Mouse (Mus musculus) kidney, adult 18-20 months (tissue): ENCODE data around the gene Faim2.

ENCODE experiments used
- DNase-seq: peaks from one replicate; pipeline ENCODE4 v3.0.0; 2021

Faim2 gene

DNA sequence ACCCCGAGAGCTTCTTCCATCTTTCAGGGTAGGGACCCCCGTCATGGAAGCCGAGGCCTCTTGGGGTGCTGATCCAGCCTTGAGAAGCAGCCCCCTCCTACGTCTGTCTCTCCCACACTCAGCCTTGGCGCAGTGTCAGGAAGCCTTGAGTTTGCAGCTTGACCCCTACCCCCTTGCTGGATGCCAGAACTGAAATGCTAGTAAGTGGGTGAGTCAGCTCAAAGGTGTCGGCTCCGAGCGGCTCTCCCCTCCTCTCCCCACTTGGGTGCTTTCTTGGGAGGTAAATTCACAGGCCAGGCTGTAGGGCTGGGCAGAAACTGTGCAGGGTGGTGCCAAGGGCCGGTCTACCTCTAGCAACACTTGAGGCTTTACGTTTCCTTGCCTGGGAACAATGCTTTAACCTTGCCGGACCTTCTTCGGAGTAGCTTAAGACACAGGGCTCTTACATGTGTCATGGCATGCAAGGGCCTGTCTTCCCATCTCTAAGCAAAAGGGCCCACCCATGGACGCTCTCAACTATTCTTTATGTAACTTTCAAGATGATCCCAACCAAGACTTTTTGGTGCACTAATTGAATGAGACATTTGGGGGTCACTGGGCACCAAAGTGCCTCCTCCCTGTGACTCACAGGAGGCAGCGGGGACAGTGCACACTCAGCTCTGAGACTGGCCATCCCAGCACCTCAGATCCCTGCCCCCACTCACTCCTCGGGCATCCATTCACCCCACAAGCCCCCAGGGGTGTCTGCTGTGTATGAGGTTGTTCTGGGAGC is 22.5 kb downstream of the Faim2 start:
- DNase-seq, result no peak

DNA sequence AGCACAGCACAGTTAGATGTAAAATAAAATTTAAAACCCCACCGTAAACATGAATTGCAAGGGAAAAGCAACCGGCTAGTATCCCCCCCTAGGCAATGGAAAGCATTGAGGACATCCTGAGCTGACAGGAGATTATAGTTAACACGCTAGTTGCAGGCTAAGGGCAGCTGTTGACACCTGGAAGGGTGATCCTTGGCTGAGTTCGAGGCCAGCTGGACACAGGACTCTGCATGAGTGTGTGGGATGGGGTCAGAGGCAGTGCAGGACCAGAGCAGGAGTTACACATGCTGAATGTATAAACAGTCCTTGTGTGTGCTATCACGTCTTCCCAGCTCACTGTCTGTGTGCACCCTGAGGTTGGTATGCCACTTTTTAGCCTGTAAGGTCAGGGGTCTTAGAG is 24.7 kb downstream of the Faim2 start:
- no peak for DNase-seq

DNA sequence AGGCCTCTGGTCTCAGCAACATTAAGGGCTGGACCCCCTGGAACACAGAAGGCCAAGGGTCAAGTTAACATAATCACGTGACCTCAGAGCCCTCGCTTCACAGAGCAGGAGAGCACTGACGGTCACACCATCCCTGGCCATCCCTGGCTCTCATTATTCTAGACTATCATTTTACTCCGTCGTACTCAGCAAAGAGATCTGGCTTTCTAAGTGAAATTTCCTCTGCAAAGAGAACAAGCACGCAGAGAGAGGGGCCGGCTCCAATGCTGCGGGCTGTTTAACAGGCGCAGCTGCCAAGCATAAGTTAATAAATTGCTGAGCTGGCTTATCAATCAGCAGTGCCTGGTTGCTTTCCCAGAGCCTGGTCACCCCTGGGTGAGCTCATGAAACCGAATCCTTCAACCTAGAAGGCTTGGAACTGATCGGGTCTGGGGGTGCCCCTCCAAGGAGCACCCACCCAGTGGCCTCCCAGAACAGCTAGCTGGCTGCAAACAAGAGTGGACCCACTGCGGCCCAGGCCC is 25.6 kb downstream of the Faim2 start:
- peak; percentile 52 for DNase-seq

DNA sequence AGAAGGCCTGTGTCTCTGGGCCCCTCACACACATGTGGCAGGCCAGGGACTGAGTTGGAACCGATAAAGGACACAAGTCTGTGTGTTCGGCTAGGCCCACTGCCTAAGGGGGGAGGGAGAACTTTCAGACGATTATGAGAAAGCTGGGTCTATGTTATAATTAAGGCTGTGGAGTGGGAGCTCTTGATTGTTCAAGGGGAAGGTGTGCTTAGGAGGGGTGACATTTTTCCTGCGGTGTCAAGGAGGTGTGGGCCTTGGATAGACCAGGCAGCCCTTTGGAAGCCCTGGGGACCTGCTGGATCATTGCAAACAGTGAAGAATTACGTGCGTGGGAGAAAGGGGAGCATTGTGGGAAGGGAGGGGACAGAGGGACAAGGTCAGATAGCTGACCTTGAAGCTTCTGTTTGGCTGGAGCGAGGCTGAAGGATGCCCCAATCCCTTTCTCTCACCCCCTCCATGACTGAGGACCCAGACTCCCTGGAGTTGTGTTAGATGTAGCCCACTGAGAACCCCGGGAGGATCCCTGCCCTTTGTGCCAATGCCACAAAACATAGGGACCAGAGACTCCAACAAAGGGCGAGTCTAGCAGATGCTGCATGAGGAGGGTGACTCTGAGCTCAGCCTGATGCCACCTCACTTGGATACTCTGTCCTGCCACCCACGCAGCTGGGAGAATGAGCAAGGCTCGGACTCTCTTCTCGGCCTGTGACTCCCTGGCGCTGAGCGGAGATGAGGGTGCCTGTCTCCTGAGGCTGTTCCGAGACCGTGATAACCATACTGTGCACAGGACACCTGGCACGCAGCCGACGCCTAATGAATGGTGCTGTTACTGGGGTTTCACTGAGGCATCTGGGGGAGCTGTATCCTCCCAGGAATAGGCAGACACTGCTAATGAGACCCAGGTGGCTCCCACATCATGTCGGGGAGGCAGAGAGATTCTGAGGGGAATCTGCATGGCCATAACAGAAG is 26.4 kb downstream of the Faim2 start:
- peak; percentile 21 for DNase-seq

DNA sequence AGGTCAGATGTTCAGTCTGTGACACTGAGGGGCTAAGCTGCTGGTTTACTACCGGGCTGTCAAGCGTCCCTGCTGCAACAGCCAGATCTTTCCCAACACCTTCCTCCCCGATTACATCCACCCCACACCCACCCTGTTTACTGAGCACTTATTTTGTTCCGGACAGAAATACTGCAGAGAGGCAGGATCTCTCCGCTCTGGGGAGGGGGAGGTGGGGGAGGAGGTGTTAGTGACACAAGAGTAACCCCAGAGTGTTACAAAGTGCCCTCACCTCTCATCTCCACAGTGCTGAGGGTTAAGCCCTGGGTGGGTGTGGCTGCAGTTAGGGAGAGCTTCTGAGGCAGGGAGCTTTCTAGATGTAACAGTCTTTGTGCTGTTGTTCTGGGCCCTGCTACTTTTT is 27.6 kb downstream of the Faim2 start:
- DNase-seq, result no peak

DNA sequence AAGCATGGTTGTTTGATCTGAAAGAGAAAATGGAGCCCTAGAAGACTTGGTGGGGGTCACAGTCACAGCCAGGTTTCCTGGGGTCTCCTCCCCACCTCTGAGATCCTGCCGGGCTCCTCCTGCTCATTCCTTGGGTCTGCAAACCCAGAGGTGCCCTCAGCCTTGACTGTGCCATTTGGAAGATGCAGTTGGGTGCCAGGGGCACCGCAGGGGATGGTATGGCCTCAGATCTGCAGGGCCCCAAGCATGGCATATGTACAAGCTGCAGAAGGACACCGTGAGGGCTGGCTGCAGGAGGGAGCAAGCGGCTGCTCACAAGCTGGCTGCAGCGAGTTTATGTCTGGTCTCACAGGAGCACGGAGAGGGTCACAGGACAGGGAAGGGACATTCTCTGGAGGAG is 28.2 kb downstream of the Faim2 start:
- DNase-seq, result no peak

DNA sequence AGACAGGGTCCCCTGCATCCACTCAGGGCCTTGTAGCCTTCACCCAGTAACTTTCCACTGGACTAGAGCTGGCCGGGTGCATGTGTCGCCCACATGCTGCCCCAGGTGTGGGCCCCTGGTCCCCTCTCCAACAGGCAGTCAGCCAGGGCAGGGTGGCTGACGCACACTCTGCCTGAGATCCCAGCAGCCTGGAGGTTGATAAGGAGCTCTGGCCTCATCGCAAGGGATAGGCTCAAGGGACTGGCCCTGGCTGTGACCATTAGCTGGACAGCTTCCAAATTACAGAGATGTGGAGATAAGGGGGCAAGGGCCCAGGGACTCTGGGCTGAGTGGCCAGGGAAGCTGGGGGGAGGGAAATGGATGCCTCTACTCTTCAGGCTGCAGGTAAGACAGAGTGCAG is 29.2 kb downstream of the Faim2 start:
- DNase-seq, result peak; percentile 60

DNA sequence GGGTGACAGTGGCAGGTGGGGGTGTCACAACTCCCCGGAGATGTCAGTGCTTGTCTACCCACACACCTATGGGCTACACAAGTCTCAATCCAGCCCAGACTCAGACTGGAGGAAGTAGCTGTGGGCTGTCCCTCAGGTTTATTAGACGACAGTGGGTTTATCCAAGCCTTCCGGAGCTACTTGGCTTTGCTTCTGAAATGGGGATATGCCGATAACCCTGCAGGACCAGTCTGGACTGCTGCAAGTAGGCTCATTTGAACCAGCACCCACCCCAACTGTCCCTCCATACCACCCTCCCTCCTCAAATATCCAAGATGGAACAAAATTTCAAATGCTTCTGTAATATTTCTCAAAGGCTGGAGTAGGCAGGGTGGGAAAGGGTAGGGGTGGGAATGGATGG is 29.6 kb downstream of the Faim2 start:
- DNase-seq, result no peak

DNA sequence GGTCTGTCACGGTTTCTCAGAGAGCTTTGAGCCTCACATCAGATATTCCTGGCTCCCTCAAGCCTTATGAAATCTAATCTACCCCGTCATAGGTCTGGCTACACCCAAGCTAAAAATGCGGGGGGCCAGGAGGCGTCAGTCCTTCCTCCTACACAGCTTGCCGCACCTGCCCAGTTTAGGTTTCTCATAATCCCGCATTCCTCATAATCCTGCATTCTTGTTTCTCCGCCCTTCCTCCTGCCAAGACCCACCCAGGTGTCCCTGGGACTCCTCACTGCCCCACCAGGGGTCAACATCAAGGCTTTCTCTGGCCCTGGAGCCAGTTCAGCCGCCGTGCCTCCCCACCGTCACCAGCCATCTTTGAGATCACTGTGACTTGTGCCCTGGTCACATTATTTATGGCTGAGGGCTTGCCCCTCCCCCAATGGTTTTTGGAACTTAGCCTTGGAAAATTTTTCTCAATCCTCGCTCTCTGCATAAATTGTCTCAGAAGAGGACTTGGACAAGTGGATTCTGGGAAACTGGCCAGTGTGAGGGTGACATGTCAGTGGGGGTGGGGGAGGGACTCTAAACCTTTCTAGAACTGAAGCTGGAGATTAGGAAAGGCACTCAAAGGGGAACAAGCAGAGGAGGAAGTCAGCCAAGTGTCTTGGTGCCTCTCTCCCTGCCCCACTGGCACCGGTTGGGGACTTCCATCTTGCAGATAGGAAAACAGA is 30.3 kb downstream of the Faim2 start:
- DNase-seq, result peak; percentile 82

DNA sequence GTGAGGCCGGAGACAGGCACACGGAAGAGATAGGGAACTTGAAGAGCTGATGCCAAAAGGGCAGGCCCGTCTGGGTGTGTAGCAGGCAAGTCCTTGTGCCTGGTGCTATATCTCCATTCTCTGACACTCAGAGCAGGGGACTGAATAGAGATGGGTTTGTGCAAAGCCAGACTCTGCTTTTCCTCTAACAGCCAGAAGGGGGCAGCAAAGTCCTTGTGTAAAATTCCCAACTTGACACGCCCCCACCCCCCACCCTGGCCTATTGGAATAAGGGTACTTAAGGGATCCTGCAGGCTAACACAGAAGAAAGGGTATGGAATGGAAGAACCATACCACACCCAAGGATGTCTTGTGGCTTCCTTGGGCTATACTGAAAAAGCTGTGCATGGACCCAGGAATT is 30.9 kb downstream of the Faim2 start:
- DNase-seq, result peak; percentile 58

DNA sequence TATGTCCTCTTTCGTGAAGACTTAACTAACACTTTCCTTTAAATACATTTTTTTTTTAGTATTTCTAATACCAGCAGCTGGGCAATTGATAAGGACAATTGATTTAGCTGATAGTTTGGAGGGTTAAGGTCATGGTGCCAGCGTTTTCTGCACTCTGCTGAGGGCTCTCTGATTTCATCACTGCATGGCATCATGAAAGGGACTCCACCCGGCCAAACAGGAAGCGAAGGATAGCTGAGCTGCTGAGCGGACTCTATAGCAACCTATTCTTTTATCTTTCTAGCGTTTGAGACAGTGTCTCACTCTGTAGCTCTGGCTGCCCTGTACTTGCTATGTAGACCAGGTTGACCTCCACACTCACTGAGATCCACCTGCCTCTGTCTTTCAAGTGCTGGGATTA is 43.2 kb downstream of the Faim2 start:
- DNase-seq, result no peak

DNA sequence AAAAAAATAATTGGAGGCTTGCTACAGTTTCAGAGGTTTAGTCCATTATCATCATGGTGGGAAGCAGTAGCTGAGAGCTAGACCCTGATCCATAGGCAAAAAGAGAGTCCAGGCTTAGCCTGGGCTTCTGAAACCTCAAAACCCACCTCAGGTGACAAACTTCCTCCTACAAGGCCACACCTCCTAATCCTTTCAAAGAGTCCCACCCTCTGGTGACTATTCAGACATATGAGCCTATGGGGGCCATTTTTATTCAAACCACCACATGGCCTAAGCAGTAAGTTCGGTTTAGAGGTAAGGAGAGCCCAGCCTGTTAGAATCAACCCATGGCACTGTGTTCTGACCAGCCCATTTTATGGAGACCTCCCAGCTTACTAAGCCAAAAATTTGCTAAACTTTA is 52.2 kb downstream of the Faim2 start:
- no peak for DNase-seq

DNA sequence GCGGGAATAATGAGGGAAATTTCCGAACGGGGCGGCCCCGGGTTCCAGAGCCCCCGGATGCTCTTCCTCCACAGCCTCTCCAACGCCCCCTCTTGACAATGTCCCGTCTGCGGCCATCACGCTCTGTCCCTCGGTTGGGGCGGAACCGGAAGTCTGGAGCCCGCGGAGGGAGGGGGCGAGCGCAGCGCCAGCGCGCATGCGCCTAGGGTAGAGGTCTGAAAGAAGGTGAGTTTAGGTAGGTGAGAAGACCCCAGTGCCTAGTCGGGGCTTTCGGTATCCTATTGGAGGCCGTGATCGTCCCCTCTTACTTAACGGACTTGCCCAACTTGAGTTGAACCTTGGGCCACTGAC is 53.4 kb downstream of the Faim2 start, which contains the start of gene Bcdin3d:
Gene Bcdin3d (minus strand): TSS at position 155 of the 351 bp plus-strand sequence.
- DNase-seq, result peak; percentile 88

DNA sequence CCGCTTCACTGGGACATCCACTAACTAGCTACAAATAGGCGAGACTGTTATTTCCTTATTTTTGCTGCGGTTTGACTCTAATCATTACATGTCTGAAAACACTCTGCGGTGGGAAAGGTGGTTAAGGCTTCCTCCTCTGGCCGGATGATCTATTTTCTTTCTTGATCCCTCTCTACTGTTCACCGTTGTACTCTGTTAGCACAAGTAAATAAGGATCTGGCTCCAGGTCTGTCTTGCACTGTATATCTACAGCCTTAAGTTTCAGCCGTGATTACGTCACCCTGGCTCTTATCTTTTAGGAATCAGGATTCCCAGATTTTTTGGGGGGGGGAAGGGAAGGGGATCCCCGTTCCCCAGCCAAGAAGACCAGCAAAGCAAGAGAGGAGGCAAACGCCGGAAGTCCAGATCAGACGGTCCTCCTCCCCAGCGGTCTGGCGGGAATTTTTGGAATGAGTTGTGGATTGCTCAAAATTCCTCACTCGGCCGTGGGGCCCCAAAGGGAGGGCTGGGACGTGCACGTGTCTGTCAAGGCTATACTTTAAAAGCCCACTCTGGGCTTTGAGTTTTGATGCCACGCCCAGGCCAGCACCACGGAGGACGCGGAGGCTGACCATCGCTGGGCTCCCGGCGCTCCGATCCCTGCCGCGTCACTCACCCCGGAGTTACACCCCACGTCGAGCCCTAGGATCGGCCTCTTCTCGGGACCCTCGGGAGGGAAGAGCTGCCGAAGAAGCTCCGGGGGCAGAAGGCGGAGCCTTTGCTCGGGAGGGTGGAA is 54.0 kb downstream of the Faim2 start:
- peak; percentile 60 for DNase-seq

DNA sequence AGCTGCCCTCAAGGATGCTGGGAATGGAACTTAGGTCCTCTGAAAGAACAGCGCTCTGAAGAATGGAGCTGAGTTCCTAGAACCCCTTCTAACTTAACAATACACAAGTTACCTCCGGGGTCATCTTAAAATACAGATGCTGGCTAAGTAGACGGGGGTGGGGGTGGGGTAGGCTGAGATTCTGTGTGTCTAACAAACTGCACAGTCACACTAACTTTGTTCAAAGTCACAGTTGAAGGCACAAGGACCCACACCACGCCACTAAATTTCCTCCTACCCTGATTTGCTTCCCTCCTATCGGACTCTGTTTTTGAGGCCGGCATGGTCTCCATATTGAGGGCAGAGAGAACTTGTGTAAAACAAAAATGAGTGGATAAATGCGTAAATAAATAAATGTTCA is 55.0 kb downstream of the Faim2 start:
- no peak for DNase-seq

DNA sequence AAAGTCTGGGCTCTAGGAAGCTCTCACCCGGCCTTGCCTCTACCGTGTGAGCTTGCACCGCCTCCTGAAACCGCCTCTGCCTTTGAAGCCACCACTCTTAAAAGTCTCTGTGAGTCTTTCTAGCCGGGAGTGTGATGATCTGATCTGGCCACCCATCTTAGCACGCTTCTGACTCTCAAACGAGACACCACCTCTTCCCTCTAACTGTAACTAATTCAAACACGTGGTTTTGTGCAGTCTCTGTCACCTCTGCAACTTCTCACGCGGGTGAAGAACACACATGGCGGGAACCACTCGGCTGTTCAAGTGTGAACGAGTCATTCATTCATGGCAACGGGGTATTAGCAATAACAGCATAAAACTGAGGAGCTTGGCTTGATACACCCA is 56.3 kb downstream of the Faim2 start:
- DNase-seq, result no peak

DNA sequence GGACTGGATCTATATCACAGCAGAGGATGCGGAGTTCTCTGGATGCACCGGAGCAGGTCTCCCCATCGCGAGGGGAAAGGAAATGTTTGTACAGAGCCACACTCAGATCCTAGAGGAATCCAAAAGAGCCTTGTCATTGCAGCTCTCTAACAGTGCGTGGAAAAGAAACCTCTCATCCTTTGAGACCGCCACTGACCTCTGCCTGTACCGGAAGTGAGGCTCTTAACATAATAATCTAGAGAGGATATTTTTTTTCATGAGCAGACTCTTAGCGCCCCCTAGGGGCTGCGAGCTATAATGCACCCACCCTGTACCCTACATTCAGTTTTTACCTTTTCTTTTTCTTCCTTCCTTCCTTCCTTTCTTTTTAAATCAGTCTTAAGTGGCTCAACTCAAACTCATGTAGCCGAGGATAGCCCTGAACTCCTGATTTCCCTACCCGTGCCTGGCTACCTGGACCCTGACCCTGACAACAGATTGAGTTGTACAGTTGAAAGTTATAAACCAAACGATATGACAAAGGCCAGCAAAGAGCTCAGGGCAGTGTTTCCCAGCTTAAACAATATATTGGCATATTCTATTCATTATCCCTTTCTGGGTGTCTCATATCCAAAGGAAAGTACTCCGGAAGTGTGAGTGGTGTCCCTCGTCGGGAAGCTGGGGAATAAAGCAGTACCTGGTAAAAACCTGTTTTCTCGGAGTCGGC is 56.8 kb downstream of the Faim2 start:
- DNase-seq, result peak; percentile 66

DNA sequence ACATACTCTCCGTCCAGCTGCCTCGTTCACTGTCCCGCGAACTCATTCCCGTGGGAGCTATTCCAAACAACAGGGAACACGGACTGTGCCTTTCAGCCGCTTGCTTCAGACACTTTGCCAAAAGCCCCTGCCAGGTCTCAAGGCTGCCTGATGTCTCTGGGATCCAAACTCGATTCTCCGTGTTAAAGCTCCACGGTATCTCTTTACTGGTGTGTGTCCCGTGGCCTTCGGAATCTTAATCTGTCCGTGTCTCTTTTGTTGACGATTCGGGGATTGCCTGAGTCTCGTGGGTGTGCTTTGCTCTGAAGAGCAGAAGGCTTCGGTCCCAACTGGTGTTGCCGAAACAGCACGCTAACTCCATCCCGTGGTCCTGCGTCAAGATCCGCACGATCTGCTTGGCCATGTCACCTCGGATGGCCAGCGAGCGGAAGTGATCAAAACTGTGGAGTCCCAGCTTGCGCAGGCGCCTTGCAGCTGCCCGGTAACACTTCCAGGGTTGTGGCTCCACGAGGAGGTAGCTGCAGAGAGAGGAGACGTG is 57.7 kb downstream of the Faim2 start:
- peak; percentile 27 for DNase-seq

DNA sequence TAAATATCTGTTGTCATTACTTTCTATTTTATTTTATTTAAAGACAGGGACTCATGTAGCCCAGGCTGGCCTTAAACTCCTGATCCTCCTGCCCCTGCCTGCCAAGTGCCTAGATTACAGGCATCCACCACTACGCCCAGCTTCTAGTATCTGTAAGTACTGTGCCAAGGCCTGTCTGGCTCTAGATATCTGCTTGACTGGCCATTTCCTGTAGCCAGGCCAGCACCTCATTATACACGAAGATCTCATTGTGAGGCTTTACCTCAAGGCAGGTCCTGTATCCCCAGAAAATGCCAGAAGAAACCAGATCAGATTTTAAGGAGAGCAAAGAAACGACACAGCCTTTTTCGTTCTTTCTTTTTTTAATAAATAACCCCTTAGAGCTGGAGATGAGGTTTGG is 58.2 kb downstream of the Faim2 start:
- DNase-seq, result no peak

DNA sequence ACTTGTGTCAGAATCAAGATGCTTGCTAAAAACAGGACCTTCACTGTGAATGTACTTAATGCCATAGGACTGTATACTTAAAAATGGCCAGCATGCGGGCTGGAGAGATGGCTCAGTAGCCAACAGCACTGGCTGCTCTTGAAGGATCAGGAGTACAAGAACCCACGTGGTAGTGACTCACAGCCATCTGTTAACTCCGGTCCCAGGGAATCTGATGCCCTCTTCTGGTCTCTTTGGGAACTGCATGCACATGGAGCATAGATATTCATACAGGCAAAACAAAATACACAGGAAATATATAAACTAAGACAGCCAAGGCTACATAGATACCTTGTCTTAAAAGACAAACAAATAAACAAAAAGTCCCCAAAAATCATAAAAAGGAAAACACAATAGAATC is 58.9 kb downstream of the Faim2 start:
- DNase-seq, result peak; percentile 80

DNA sequence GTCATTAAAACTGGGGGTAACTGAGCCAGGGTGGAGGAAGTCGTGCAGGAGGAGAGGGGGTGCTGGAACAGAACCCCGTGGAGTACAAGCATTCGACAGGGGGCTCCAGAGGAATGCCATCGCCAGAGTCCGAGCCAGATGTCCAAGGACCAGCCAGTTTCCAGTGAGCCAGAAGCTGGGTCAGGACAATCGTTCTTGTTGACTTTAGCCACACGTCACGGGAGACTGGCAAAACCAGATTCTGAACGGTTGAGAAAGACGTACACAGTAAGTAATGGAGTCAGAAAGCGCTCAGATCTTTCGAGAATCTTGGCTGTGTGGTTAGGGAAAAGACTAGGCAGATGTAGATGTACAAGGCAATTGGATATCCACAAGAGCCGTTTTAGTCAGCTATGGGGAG is 64.8 kb downstream of the Faim2 start:
- DNase-seq, result no peak
